Mouse (Mus musculus): ENCODE measurements at regions not wholly inside any gene's neighbourhood (a gene's known extent, or its start where the extent isn't known, plus 50 kb on each side); places are given as distances from the start of the nearest gene placed in this dataset.

- TF ChIP-seq EP300 (IDR thresholded peaks at IDR 0.05; ENCODE audit: low read depth) (no peak), CTCF (IDR thresholded peaks at IDR 0.05; ENCODE audit: low read depth) (no peak)
These were observed 57.8 kb upstream of the Prep start for GRCm38 (mm10) chr10:45009235-45009634.
